Mouse (Mus musculus) thymus, adult 2 months (tissue): Measurements from ENCODE around the gene Zmiz1. TPM values are rescaled to one million over a fixed set of nuclear protein-coding genes. Genes with fewer than 3 reads are reported as not detected.

Experiments
- DNase-seq: peaks from one replicate; pipeline ENCODE4 v3.0.0; 2021
- H3K27ac ChIP-seq: fragments of 200-500 bp; 2 replicates; pipeline ENCODE4 v1.5.1; 2012; ENCODE audit warnings: low read length, control low read depth; ENCODE audit not compliant: control insufficient read depth, insufficient read depth
- H3K27me3 ChIP-seq: fragments of 200-500 bp; 2 replicates; pipeline ENCODE4 v1.6.1; 2012; ENCODE audit warnings: mild to moderate bottlenecking, low read length, moderate library complexity, mixed read lengths; ENCODE audit not compliant: control insufficient read depth, insufficient read depth
- H3K36me3 ChIP-seq: fragments of 200-500 bp; 2 replicates; pipeline ENCODE4 v1.6.1; 2012; ENCODE audit warnings: mild to moderate bottlenecking, low read length, moderate library complexity; ENCODE audit not compliant: control insufficient read depth, insufficient read depth
- H3K4me1 ChIP-seq: fragments of 200-500 bp; replicated peaks from 2 replicates; pipeline ENCODE4 v1.6.1; 2012; ENCODE audit warnings: low read length; ENCODE audit not compliant: control insufficient read depth, insufficient read depth
- H3K4me3 ChIP-seq: fragments of 200-500 bp; 2 replicates; pipeline ENCODE4 v1.5.1; 2012; ENCODE audit warnings: mild to moderate bottlenecking, low read length, control low read depth, moderate library complexity; ENCODE audit not compliant: control insufficient read depth, insufficient read depth
- CTCF ChIP-seq: fragments of 200-500 bp; IDR thresholded peaks from 2 replicates; pipeline ENCODE4 v1.5.1; 2012; ENCODE audit warnings: mild to moderate bottlenecking, control low read depth, low read length, moderate library complexity, borderline replicate concordance; ENCODE audit not compliant: control insufficient read depth, poor library complexity, insufficient read depth; ENCODE audit errors: extremely low read depth
- POLR2A ChIP-seq: fragments of 200-500 bp; IDR thresholded peaks from 2 replicates; pipeline ENCODE4 v1.6.1; 2012; ENCODE audit warnings: mild to moderate bottlenecking, low read length, control low read depth, moderate library complexity; ENCODE audit not compliant: control insufficient read depth, poor library complexity, insufficient read depth; ENCODE audit errors: extremely low read depth
- WGBS: fragments of 180-500 bp; shearing (Covaris S2); methylation state at CpG from one replicate; pipeline ENCODE4 v1.1.7; 2018; 5-methylcytosine and 5-hydroxymethylcytosine counted together
- polyA plus RNA-seq: library from polyadenylated mRNA; depleted of rRNA; stranded (reverse); fragments of >200 nt; gene quantifications from 2 replicates; pipeline ENCODE4 v1.2.3, GENCODE M21; 2012

Gene Zmiz1
- polyA plus RNA-seq, 1 experiment, result 58.9 TPM

DNA sequence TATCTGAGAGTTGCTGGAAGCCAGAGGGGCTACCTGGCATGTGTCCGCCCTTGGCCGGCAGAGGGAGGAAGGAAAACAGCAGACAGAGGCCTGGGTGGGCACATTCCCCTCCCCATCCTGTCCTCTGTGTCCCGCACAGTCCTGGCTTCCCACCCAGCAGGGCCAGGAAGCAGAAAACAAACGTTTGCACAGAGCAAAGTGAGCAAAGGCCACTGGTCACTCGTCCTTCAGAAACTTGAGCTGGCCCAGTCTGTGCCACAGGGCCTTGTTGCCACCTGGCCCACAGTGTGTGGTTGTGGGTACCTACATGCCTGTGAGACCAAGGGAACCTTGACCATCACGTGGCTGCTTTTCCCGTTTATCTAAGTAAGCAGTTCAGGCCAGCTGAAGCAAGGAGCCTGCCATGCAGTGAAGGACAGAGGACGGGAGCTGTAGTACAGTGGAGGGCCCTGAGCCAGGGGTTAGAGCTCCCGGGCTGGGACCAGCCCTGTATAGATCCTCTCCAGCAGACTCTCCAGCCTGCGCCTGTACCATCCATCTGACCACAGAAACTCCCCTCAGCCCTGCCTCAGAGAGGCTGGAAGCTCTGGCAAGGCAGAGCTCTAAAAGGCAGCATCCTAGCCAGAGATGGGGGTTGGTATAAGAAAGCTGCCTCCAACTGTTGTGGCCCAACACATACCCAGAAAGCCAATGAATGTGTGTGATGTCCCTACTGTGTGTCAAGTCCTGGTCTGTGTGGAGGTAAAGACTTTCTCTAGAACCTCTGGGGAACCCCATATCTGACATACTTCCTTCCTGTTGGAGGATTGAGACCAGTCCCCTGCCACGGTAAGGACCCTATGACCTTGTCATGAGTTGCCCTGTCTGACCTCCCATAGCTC is 64.5 kb downstream of the Zmiz1 start:
- no peaks in the 10 kb centered on the region for H3K36me3 ChIP-seq
- peaks cover 58% of the 10 kb centered on the region for H3K4me1 ChIP-seq
- WGBS, result 65% methylated on average over 11 of the region's 11 CpGs
- H3K27me3 ChIP-seq, result no peaks in the 10 kb centered on the region
- H3K27ac ChIP-seq, result no peak overlapping the region
- H3K4me3 ChIP-seq, result no peak overlapping the region
- no peak for TF ChIP-seq CTCF
- TF ChIP-seq POLR2A, result no peak
- no peak for DNase-seq

GRCm38 (mm10) chr14:25524111-25524495 is 65.1 kb downstream of the Zmiz1 start:
- H3K36me3 ChIP-seq, result no peaks in the 10 kb centered on the region
- H3K4me1 ChIP-seq, result peaks cover 52% of the 10 kb centered on the region
- 70% methylated on average over 9 of the region's 9 CpGs for WGBS
- no peak for DNase-seq
- no peak for TF ChIP-seq POLR2A
- TF ChIP-seq CTCF, result no peak
- H3K4me3 ChIP-seq, result no peak overlapping the region
- H3K27ac ChIP-seq, result no peak overlapping the region
- H3K27me3 ChIP-seq, result no peaks in the 10 kb centered on the region

- Histone ChIP-seq H3K36me3 (no peaks in the 10 kb centered on the region), H3K4me3 (no peak overlapping the region), H3K27ac (no peak overlapping the region), H3K27me3 (no peaks in the 10 kb centered on the region), H3K4me1 (peaks cover 45% of the 10 kb centered on the region)
- WGBS, result 95% methylated on average over 4 of the region's 4 CpGs
- no peak for DNase-seq
- TF ChIP-seq CTCF (no peak), POLR2A (no peak)
Measured at GRCm38 (mm10) chr14:25524884-25525283, 65.9 kb downstream of the Zmiz1 start.

DNA sequence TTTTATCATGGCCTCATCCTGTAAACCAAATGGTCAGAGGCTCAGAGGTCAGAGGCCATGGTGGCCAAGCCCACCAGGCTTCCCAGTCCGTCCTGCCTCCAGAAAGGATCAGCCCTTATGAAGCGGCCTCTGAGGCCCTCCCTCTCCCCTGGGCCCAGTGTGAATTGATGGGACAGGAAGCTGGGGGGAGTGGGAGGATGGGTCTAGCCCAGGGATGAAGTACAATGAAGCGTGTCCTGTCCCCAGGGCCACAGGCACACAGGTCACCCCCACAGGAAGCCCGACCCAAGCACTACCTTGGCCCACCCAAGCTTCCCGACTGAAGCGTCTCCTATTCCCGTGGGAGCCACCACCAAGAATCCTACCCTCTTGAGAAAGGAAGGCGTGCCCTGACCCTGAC is 66.7 kb downstream of the Zmiz1 start:
- DNase-seq, result no peak
- no peak overlapping the region for H3K4me3 ChIP-seq
- H3K27ac ChIP-seq, result no peak overlapping the region
- 94% methylated on average over 8 of the region's 8 CpGs for WGBS
- peaks cover 39% of the 10 kb centered on the region for H3K4me1 ChIP-seq
- H3K36me3 ChIP-seq, result no peaks in the 10 kb centered on the region
- TF ChIP-seq POLR2A (no peak), CTCF (no peak)
- no peaks in the 10 kb centered on the region for H3K27me3 ChIP-seq

DNA sequence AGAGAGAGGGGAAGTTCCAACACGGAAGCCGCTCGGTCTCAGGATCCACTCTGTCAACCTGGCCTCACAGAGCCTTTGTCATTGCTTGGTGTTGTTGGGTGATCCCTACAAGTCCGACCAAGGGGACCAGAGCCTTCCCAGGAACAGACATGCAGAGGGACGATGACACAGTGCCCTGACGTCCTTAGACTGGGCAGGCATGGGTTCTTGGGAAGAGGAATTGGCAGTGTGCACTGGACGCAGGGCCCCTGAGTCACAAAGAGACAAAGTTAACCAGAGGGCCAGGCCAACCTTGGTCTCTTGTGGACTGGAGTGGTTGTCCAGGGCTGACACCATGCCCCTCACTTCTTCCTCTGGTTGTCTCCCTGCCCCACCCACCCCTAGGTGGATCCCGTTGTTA is 67.9 kb downstream of the Zmiz1 start:
- Histone ChIP-seq H3K27me3 (no peaks in the 10 kb centered on the region), H3K4me3 (no peak overlapping the region), H3K27ac (no peak overlapping the region), H3K36me3 (no peaks in the 10 kb centered on the region), H3K4me1 (peaks cover 28% of the 10 kb centered on the region)
- DNase-seq, result no peak
- 92% methylated on average over 8 of the region's 8 CpGs for WGBS
- TF ChIP-seq CTCF, result no peak
- TF ChIP-seq POLR2A, result no peak

GRCm38 (mm10) chr14:25527321-25527720 is 68.3 kb downstream of the Zmiz1 start:
- Histone ChIP-seq H3K36me3 (no peaks in the 10 kb centered on the region), H3K27me3 (no peaks in the 10 kb centered on the region), H3K4me1 (peaks cover 24% of the 10 kb centered on the region), H3K27ac (no peak overlapping the region), H3K4me3 (no peak overlapping the region)
- DNase-seq, result no peak
- no peak for TF ChIP-seq POLR2A
- WGBS, result 84% methylated on average over 2 of the region's 2 CpGs

- no peaks in the 10 kb centered on the region for H3K27me3 ChIP-seq
- whole genome bisulfite sequencing, result 56% methylated on average over 4 of the region's 4 CpGs
- H3K27ac ChIP-seq, result no peak overlapping the region
- no peak for TF ChIP-seq CTCF
- peaks cover 11% of the 10 kb centered on the region for H3K4me1 ChIP-seq
- H3K4me3 ChIP-seq, result no peak overlapping the region
- H3K36me3 ChIP-seq, result no peaks in the 10 kb centered on the region
- DNase-seq, result no peak
Measured at GRCm38 (mm10) chr14:25530342-25530741, 71.4 kb downstream of the Zmiz1 start.
